Mouse (Mus musculus): ENCODE data around the gene Psmb4. TPM values are rescaled to one million over a fixed set of nuclear protein-coding genes. Genes with fewer than 3 reads are reported as not detected.
"Not testable (repeated sequence)": the region's sequence is repeated elsewhere in the genome, so short reads cannot be mapped to it uniquely, and the experiment has no call there.

Psmb4 gene
- polyA plus RNA-seq, 2 experiments, result 157 to 190 TPM

GRCm38 (mm10) chr3:94932809-94933564, 46.2 kb upstream of the Psmb4 start, which contains the start of gene Selenbp1:
Gene Selenbp1, plus strand, starts transcription at chr3:94933056.
- TF ChIP-seq EP300 (IDR thresholded peaks at IDR 0.05; ENCODE audit: low read depth) (no peak), CTCF (IDR thresholded peaks at IDR 0.05; ENCODE audit: low read depth) (no peak)
- H3K4me2 ChIP-seq (ENCODE audit: low read depth), result peak within 1 kb of the TSS; percentile 72
- peak within 1 kb of the TSS; percentile 69 for H3K27ac ChIP-seq
- H3K36me3 ChIP-seq (replicated peaks; ENCODE audit: control insufficient read depth, insufficient read depth, low read depth), result no peaks in the 10 kb centered on the region
- peak within 1 kb of the TSS; percentile 54 to 61 for H3K4me3 ChIP-seq (ENCODE audit: insufficient read depth in 1 of 2, low read depth in 2 of 2, low read length in 2 of 2)
- H3K4me1 ChIP-seq (replicated peaks; ENCODE audit: control insufficient read depth in 2 of 2, insufficient read depth in 2 of 2, low read length in 1 of 2), result peaks cover 10 to 45% of the 10 kb centered on the region in 2 experiments
- peak within 1 kb of the TSS; percentile 64 for H3K9ac ChIP-seq (replicated peaks)
- no peaks in the 10 kb centered on the region for H3K27me3 ChIP-seq (ENCODE audit: control insufficient read depth, insufficient read depth, low read length)
- WGBS (ENCODE audit: insufficient replicate concordance), result 4% methylated on average over 16 of the region's 16 CpGs
- H3K9me3 ChIP-seq (ENCODE audit: control insufficient read depth, low read length), result no peaks in the 10 kb centered on the region
- DNase-seq (ENCODE audit: low read depth in 3 of 3, low spot score in 3 of 3), result peak; percentile 55 to 57 (median 56)
- peak; percentile 80 for ATAC-seq (ENCODE audit: insufficient read depth)

- Histone ChIP-seq H3K4me1 (replicated peaks; ENCODE audit: control insufficient read depth in 2 of 2, insufficient read depth in 2 of 2, low read length in 1 of 2) (peaks cover 10 to 47% of the 10 kb centered on the region in 2 experiments), H3K4me2 (ENCODE audit: low read depth) (peak overlapping the region; percentile 72), H3K27ac (peak overlapping the region; percentile 69)
- not testable (repeated sequence) for H3K36me3 ChIP-seq (replicated peaks; ENCODE audit: control insufficient read depth, insufficient read depth, low read depth); H3K4me3 ChIP-seq (ENCODE audit: insufficient read depth in 1 of 2, low read depth in 2 of 2, low read length in 2 of 2); H3K9ac ChIP-seq (replicated peaks); H3K27me3 ChIP-seq (ENCODE audit: control insufficient read depth, insufficient read depth, low read length); DNase-seq (ENCODE audit: low read depth in 3 of 3, low spot score in 3 of 3); ATAC-seq (ENCODE audit: insufficient read depth); H3K9me3 ChIP-seq (ENCODE audit: control insufficient read depth, low read length)
- WGBS (ENCODE audit: insufficient replicate concordance), result 38% methylated on average over 2 of the region's 2 CpGs
Observed at GRCm38 (mm10) chr3:94932279-94932678, 45.5 kb upstream of the Psmb4 start.

- 35% methylated on average over 10 of the region's 10 CpGs for WGBS (ENCODE audit: insufficient replicate concordance)
- Histone ChIP-seq H3K27ac (peak overlapping the region; percentile 40; the same call in 1 of the 2 replicates), H3K4me1 (replicated peaks; ENCODE audit: control insufficient read depth in 2 of 2, insufficient read depth in 2 of 2, low read length in 1 of 2) (peaks cover 10 to 54% of the 10 kb centered on the region in 2 experiments)
- ATAC-seq (ENCODE audit: insufficient read depth), result peak; percentile 45
- not testable (repeated sequence) for H3K9ac ChIP-seq (replicated peaks); H3K4me3 ChIP-seq (ENCODE audit: insufficient read depth in 1 of 2, low read depth in 2 of 2, low read length in 2 of 2); H3K9me3 ChIP-seq (ENCODE audit: control insufficient read depth, low read length); H3K36me3 ChIP-seq (replicated peaks; ENCODE audit: control insufficient read depth, insufficient read depth, low read depth); H3K27me3 ChIP-seq (ENCODE audit: control insufficient read depth, insufficient read depth, low read length); H3K4me2 ChIP-seq (ENCODE audit: low read depth)
- DNase-seq (ENCODE audit: low read depth in 3 of 3, low spot score in 3 of 3), result peak in 2 of 3 experiments; percentile 41 to 53
- peak; percentile 54 for TF ChIP-seq EP300 (IDR thresholded peaks at IDR 0.05; ENCODE audit: low read depth)
Observed at GRCm38 (mm10) chr3:94931427-94932082, 44.8 kb upstream of the Psmb4 start.

DNA sequence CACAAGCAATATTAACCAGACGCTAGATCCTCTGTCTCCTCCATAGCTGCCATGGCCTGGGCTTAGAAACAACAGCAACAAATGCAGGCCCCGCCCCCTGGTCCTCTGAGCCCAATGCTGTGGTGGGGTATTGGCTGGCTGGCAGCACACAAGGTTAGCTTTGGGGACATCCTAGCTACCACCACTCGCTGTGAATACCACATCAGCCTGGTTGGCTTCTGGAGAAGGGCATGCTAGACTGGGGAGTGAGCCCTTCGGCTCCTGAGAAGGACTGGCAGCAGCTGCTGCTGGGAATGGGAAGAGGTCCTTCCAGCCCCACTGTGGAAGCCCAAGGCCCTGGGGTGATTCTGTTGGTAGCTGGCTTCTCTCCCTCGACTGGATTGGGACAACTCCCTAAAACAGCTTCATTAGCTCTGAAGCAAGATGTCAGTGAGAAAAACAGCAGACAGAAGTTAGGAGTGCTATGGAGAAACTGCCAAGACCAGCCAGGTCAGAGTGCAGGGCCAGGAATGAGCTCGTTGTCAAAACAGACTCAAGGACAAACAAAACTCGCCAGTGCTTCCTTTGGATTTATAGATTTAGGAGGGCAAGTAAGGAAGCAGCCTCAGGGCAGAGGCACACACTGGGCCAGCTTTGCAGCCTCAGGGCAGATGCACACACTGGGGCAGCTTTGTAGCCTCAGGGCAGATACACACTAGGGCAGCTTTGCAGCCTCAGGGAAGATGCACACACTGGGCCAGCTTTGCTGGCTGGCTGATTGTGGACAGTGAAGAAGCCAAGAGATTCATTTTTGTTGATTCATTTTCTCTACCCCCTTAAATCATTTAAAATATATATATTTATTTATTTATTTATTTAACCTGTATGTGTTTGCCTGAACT, 43.9 kb upstream of the Psmb4 start:
- H3K4me3 ChIP-seq (ENCODE audit: insufficient read depth in 1 of 2, low read depth in 2 of 2, low read length in 2 of 2); H3K27me3 ChIP-seq (ENCODE audit: control insufficient read depth, insufficient read depth, low read length); H3K36me3 ChIP-seq (replicated peaks; ENCODE audit: control insufficient read depth, insufficient read depth, low read depth); H3K4me2 ChIP-seq (ENCODE audit: low read depth); H3K9me3 ChIP-seq (ENCODE audit: control insufficient read depth, low read length); DNase-seq (ENCODE audit: low read depth in 3 of 3, low spot score in 3 of 3); H3K9ac ChIP-seq (replicated peaks); ATAC-seq (ENCODE audit: insufficient read depth); H3K27ac ChIP-seq: not testable (repeated sequence)
- peaks cover 8 to 54% of the 10 kb centered on the region in 2 experiments for H3K4me1 ChIP-seq (replicated peaks; ENCODE audit: control insufficient read depth in 2 of 2, insufficient read depth in 2 of 2, low read length in 1 of 2)
- 59% methylated on average over 7 of the region's 7 CpGs for WGBS (ENCODE audit: insufficient replicate concordance)

DNA sequence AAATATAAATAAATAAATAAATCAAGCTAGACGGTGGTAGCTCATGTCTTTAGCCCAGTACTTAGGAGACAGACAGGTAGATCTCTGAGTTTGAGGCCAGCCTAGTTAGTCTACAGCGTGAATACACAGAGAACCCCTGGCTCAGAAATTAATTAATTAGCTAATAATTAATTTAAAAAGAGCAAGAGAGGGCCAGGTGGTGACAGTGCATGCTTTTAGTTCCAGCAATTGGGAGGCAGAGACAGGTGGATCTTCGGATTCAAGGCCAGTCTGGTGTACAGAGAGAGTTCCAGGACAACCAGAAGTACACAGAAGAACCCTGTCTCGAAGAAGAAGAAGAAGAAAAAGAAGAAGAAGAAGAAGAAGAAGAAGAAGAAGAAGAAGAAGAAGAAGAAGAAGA, 42.2 kb upstream of the Psmb4 start:
- not testable (repeated sequence) for H3K27ac ChIP-seq; ATAC-seq (ENCODE audit: insufficient read depth); DNase-seq (ENCODE audit: low read depth in 3 of 3, low spot score in 3 of 3); H3K4me2 ChIP-seq (ENCODE audit: low read depth); H3K4me3 ChIP-seq (ENCODE audit: insufficient read depth in 1 of 2, low read depth in 2 of 2, low read length in 2 of 2); H3K9me3 ChIP-seq (ENCODE audit: control insufficient read depth, low read length); H3K9ac ChIP-seq (replicated peaks); H3K36me3 ChIP-seq (replicated peaks; ENCODE audit: control insufficient read depth, insufficient read depth, low read depth); H3K27me3 ChIP-seq (ENCODE audit: control insufficient read depth, insufficient read depth, low read length)
- peaks cover 11 to 56% of the 10 kb centered on the region in 2 experiments for H3K4me1 ChIP-seq (replicated peaks; ENCODE audit: control insufficient read depth in 2 of 2, insufficient read depth in 2 of 2, low read length in 1 of 2)
- 66% methylated on average over 4 of the region's 4 CpGs for WGBS (ENCODE audit: insufficient replicate concordance)
